Mouse (Mus musculus) C2C12 (cell line): ENCODE measurements at regions not wholly inside any gene's neighbourhood (a gene's known extent, or its start where the extent isn't known, plus 50 kb on each side); places are given as distances from the start of the nearest gene placed in this dataset.
"Not testable (repeated sequence)": the region's sequence is repeated elsewhere in the genome, so short reads cannot be mapped to it uniquely, and the experiment has no call there.

ENCODE experiments used
- H3K27me3 ChIP-seq: one replicate; pipeline ENCODE4 v1.6.1; 2011; ENCODE audit not compliant: control insufficient read depth, insufficient read depth, insufficient read length
- H3K36me3 ChIP-seq: one replicate; pipeline ENCODE4 v1.6.1; 2011; ENCODE audit not compliant: control insufficient read depth, insufficient read depth
- H3K4me3 ChIP-seq: one replicate; pipeline ENCODE4 v1.5.1; 2011; ENCODE audit warnings: mild to moderate bottlenecking, control low read depth; ENCODE audit not compliant: poor library complexity, insufficient read depth, severe bottlenecking
- H3K79me2 ChIP-seq: one replicate; pipeline ENCODE4 v1.6.1; 2011; ENCODE audit not compliant: control insufficient read depth, insufficient read depth
- H3K79me3 ChIP-seq: one replicate; pipeline ENCODE4 v1.6.1; 2011; ENCODE audit warnings: low read depth, control low read depth
- H3ac ChIP-seq: one replicate; pipeline ENCODE3; 2011; ENCODE audit warnings: low read depth; ENCODE audit not compliant: control insufficient read depth, insufficient read length

- H3K4me3 ChIP-seq, H3K36me3 ChIP-seq, H3ac ChIP-seq, H3K79me2 ChIP-seq, H3K79me3 ChIP-seq, H3K27me3 ChIP-seq: not testable (repeated sequence)
These were observed 855.2 kb upstream of the Olfr1507 start for GRCm38 (mm10) chr14:53350780-53351179.

- H3K79me3 ChIP-seq, H3K79me2 ChIP-seq, H3ac ChIP-seq, H3K4me3 ChIP-seq, H3K36me3 ChIP-seq, H3K27me3 ChIP-seq: not testable (repeated sequence)
These were observed 853.6 kb upstream of the Olfr1507 start for GRCm38 (mm10) chr14:53349111-53349510.

- H3K36me3 ChIP-seq, H3K79me3 ChIP-seq, H3K4me3 ChIP-seq, H3K27me3 ChIP-seq, H3ac ChIP-seq, H3K79me2 ChIP-seq: not testable (repeated sequence)
These were observed 850.0 kb upstream of the Olfr1507 start for GRCm38 (mm10) chr14:53345568-53345967.

- not testable (repeated sequence) for H3K27me3 ChIP-seq, H3ac ChIP-seq, H3K36me3 ChIP-seq, H3K79me3 ChIP-seq, H3K79me2 ChIP-seq, H3K4me3 ChIP-seq
These were observed 848.3 kb upstream of the Olfr1507 start for GRCm38 (mm10) chr14:53343849-53344248.

GRCm38 (mm10) chr14:53339167-53339566, 843.6 kb upstream of the Olfr1507 start:
- not testable (repeated sequence) for H3ac ChIP-seq, H3K4me3 ChIP-seq, H3K79me2 ChIP-seq, H3K36me3 ChIP-seq, H3K27me3 ChIP-seq, H3K79me3 ChIP-seq

- not testable (repeated sequence) for H3ac ChIP-seq, H3K79me3 ChIP-seq, H3K79me2 ChIP-seq, H3K4me3 ChIP-seq, H3K27me3 ChIP-seq, H3K36me3 ChIP-seq
These were observed 841.9 kb upstream of the Olfr1507 start for GRCm38 (mm10) chr14:53337446-53337845.

- not testable (repeated sequence) for H3K27me3 ChIP-seq, H3ac ChIP-seq, H3K79me2 ChIP-seq, H3K36me3 ChIP-seq, H3K4me3 ChIP-seq, H3K79me3 ChIP-seq
These were observed 841.2 kb upstream of the Olfr1507 start for GRCm38 (mm10) chr14:53336705-53337104.

GRCm38 (mm10) chr14:53334451-53334850, 838.9 kb upstream of the Olfr1507 start:
- not testable (repeated sequence) for H3K79me2 ChIP-seq, H3ac ChIP-seq, H3K79me3 ChIP-seq, H3K4me3 ChIP-seq, H3K27me3 ChIP-seq, H3K36me3 ChIP-seq

- H3K79me3 ChIP-seq, H3ac ChIP-seq, H3K79me2 ChIP-seq, H3K36me3 ChIP-seq, H3K4me3 ChIP-seq, H3K27me3 ChIP-seq: not testable (repeated sequence)
These were observed 835.6 kb upstream of the Olfr1507 start for GRCm38 (mm10) chr14:53331153-53331552.

- not testable (repeated sequence) for H3K79me2 ChIP-seq, H3K4me3 ChIP-seq, H3K36me3 ChIP-seq, H3K27me3 ChIP-seq, H3K79me3 ChIP-seq, H3ac ChIP-seq
These were observed 828.8 kb upstream of the Olfr1507 start for GRCm38 (mm10) chr14:53324367-53324766.

GRCm38 (mm10) chr14:53318512-53319309, 823.2 kb upstream of the Olfr1507 start:
- not testable (repeated sequence) for H3ac ChIP-seq, H3K79me3 ChIP-seq, H3K4me3 ChIP-seq, H3K79me2 ChIP-seq, H3K27me3 ChIP-seq, H3K36me3 ChIP-seq

- not testable (repeated sequence) for H3K79me2 ChIP-seq, H3K4me3 ChIP-seq, H3ac ChIP-seq, H3K36me3 ChIP-seq, H3K27me3 ChIP-seq, H3K79me3 ChIP-seq
These were observed 816.9 kb upstream of the Olfr1507 start for GRCm38 (mm10) chr14:53312490-53312889.
